Mouse (Mus musculus) thymus, postnatal 4 days (tissue): ENCODE results near the gene AL732309.1.
A peak's percentile ranks its signal among the peaks of the same experiment; 100 is the strongest.

Experiments
- DNase-seq: peaks from one replicate; pipeline ENCODE4 v3.0.0; 2021

Gene AL732309.1

GRCm38 (mm10) chr2:25237522-25237921 is 9.1 kb downstream of the AL732309.1 start:
- DNase-seq, result no peak

- DNase-seq, result no peak
Measured at GRCm38 (mm10) chr2:25236614-25237013, 10.0 kb downstream of the AL732309.1 start, which contains the start of gene Rnf224. TSS of gene Rnf224 (minus strand) at chr2:25236787.

DNA sequence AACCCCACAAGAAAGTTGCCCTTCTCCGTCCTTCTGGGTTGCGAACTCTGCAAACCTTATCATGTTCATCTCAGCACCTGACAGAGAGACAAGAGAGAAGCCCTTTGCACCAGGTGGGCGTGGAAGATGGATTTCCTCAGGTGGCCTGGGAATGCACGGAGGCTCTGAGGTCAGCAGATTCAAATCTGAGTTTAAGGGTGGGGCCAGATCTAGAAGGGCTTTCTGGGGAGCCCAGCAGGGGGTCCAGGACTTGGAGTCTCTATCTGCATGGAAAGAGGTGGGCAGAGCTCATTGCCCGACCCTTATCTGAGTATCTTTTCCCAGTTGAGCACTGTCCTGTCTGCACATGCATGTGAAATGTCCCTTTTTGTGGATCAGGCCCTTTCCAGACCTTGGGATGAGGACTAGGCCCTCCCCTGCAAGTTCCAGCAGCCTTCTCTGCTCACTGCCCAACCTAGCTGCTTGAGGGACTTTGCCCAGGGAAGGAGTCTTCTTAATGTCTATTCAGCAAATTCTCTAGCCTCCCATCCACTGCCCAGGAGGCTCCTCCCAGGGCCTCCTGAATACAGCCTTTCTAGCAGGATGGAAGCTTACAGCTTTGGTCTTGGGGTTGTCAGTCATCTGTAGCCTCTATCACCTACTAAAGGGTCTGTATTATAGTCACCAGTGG is 12.0 kb downstream of the AL732309.1 start:
- no peak for DNase-seq

DNA sequence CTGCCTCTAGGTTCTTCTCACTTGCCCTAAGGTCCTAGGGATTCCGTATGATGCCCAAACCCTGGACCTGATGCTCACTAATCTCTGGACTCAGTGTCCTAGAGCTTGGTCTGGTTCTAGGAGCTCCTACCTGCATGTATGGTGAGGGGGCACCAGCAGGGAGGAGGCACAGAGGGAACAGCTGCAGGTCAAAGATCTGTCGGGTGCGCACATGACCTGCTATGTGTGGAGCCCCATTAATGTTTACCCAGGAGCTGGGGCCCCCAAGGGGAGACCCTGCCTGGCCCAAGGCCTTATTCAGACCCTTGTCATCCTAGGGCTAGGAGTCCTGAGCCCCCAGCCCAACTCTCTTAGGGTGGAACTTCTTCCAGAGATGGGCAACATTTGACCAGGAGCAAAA is 12.6 kb downstream of the AL732309.1 start, which contains the start of gene Slc34a3:
TSS of gene Slc34a3 (minus strand) at position 315 of the 400 bp plus-strand sequence.
- no peak for DNase-seq

GRCm38 (mm10) chr2:25233421-25233820 is 13.2 kb downstream of the AL732309.1 start:
- DNase-seq, result no peak

GRCm38 (mm10) chr2:25231038-25231437 is 15.6 kb downstream of the AL732309.1 start:
- no peak for DNase-seq

DNA sequence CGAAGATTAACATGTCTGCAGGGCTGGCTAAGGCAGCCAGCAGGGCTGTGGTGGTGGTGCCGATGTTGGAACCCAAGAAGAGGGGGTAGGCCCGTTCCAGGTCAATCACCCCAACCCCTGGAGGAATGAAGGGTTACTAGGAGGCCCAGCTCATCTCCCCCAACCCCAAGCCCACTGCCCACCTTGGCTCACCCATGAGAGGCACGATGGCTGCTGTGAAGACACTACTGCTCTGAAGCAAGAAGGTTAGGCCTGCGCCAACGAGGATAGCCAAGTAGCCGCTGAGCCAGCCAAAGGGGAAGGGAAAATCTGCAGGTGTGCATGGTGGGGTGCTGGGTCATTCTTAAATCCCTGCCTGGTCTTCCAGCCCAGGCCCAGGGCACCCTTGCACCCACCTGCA is 16.1 kb downstream of the AL732309.1 start:
- no peak for DNase-seq

- DNase-seq, result no peak
Measured at GRCm38 (mm10) chr2:25229582-25229981, 17.1 kb downstream of the AL732309.1 start.

DNA sequence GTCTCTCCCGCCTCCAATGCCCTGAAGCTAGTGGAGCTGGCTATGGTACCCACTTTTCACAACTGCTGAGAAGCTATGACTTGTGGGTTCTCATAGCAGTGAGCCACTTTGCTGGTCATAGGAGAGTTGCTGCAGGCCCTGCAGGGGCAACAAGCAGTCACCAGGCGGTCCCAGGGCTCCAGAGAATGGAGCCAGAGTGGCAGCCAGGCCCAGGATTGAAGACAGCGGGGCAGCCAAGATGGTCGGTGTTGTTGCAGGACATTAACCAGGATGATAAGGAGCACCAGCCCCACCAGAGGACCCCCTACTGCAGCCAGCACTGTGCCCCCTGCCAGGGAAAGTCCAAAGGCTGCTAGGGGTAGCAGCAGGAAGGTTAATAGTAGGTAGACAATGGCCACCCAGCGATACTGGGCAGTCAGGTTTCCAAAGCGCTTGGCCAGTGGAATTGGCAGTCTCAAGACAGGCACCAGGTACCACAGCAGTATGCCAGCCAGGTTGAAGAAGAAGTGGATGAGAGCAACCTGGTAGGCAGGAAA is 17.6 kb downstream of the AL732309.1 start:
- DNase-seq, result no peak

DNA sequence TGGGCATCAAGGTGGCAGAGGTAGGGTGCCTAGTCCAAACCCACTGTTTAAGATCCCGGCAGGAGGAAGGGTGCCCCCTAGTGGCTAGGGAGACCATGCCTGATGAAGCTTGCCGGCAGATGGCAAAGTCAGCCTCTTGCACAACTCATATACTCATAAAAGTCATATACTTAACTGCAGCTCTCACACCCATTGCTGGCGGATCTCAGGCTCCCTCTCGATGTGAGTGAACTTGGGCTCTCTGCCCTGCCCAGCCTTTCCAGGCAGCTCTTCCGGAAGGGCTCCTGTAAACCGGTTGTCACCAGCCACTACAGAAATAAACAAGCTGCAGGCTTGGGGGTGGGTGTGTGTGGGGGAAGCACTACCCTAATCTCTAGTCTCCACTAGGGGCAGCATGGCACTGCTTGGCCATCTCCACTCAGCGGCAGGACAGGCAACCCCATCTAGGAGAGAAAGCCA is 18.2 kb downstream of the AL732309.1 start:
- peak; percentile 95 for DNase-seq

GRCm38 (mm10) chr2:25227406-25227805 is 19.3 kb downstream of the AL732309.1 start:
- DNase-seq, result no peak

- DNase-seq, result no peak
Measured at GRCm38 (mm10) chr2:25226864-25227263, 19.8 kb downstream of the AL732309.1 start.

DNA sequence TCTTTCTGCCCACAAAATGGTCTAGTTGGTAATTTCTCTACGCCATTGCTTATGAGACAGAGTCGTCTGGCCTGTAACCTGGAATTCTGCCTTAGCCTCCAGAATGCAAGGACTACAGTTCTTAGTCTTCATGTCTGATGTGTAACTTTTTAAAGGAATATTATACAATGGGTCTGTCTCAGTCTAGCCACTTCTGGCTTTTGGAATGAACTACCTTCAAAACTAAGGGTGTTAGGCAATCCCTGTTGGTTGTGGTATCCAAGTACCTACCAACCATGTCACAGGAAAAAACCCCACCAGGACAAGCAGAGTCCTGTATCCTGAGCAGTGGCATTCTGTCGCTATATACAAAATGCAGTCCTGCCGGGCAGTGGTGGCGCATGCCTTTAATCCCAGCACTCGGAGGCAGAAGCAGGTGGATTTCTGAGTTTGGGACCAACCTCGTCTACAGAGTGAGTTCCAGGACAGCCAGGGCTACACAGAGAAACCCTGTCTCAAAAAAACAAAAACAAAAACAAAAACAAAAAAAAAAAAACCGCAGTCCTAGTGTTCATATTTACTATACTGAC is 20.8 kb downstream of the AL732309.1 start:
- no peak for DNase-seq

DNA sequence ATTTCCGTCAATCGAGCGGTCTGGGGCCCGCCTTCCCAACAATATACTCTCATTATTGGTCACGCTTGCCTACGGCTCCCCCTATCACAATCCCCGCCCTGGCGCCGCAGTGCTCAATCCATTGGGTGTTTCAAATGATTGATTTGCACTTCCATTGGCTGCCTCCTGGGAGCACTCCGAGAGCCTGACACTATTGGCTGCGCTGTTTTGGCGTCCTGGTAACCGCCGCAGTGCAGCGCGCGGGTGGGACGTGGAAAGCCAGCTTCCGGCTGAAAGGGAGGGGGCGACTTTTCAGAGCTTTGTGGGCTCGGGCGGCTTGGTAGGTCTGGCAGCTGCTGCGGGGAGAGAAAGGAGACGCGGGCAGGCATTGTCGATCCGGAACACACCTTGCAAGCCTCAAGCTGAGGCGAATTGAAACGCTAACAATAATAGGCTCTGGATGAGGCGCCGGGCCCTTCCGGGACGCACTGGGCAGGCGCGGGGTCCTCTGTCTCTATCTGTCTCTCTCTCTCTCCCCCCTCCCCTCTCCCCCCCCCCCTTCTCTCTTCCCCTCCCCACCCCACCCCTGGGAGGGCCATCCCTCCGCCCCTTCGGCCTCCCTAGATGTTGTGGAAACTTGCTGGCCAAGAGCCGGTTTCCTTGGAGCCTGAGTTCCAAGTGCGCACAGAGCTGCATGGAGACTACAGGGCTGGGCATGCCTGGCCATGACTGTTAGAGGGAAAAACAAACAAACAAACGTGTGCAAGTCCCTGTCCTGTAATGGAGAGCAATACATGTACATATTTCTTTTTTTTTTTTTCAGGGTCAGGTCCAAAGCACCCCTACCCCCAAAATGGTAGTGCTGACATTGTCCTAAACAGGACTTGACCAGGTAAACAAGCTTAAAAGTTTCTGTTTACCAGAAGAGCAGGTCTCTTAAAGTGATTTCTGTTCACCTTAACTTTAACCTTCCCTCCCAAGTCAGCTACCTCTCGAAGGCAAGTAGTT is 21.6 kb downstream of the AL732309.1 start:
- peak; percentile 94 for DNase-seq

GRCm38 (mm10) chr2:25224492-25224765 is 22.2 kb downstream of the AL732309.1 start, which contains the start of gene Tubb4b:
TSS of gene Tubb4b (minus strand) at chr2:25224702.
- peak; percentile 91 for DNase-seq

- DNase-seq, result peak; percentile 84
Measured at GRCm38 (mm10) chr2:25223681-25224491, 22.8 kb downstream of the AL732309.1 start.

- no peak for DNase-seq
Measured at GRCm38 (mm10) chr2:25221331-25221772, 25.3 kb downstream of the AL732309.1 start.

GRCm38 (mm10) chr2:25218445-25218844 is 28.2 kb downstream of the AL732309.1 start, which contains the start of gene Fam166a:
TSS of gene Fam166a (plus strand) at chr2:25218745.
- no peak for DNase-seq

GRCm38 (mm10) chr2:25217666-25218065 is 29.0 kb downstream of the AL732309.1 start:
- no peak for DNase-seq

GRCm38 (mm10) chr2:25214444-25214843 is 32.2 kb downstream of the AL732309.1 start, which contains the start of gene Stpg3:
TSS of gene Stpg3 (minus strand) at chr2:25214637.
- DNase-seq, result no peak

DNA sequence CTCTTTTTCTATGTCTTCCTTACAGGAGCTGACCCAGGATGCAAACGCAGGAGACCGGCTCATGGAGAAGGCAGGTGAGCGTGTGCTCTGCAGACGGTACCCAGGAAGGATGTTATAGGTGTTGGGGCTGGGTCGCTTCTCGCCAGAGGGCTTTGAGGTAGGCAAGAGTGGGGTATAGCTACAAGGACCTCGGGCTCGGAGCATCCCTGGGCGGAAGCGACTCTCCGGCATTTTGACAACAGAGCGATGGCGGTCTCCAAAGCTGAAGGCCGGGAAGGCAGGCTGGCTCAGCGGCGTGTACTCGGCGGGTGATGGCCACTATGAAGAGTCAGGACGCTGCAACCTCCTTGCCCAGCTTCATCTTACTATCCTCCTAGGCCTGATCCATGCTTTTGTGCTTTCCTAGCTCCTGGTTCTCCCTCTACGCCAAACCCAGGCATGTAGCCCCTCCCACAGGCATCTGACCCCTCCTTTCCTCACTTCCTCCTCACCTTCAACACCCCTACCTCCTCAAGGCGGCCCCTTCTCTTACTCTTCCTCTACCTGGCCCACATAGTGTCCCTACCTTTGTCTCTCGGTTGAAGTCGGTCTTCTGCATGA is 33.3 kb downstream of the AL732309.1 start:
- no peak for DNase-seq
